Mouse (Mus musculus) C2C12 (cell line): ENCODE measurements around the gene Adcy9.

Experiments used
- CEBPB ChIP-seq: IDR thresholded peaks from one replicate; pipeline ENCODE4 v1.6.1; 2011; ENCODE audit warnings: low read depth, mild to moderate bottlenecking, control low read depth, moderate library complexity
- CTCF ChIP-seq: IDR thresholded peaks from one replicate; pipeline ENCODE4 v1.5.1; 2011; ENCODE audit not compliant: control insufficient read depth, insufficient read depth, insufficient read length
- MAX ChIP-seq: IDR thresholded peaks from one replicate; pipeline ENCODE4 v1.6.1; 2011; ENCODE audit warnings: mild to moderate bottlenecking, control low read depth
- MYOD1 ChIP-seq: IDR thresholded peaks from one replicate; pipeline ENCODE4 v1.6.1; 2011; ENCODE audit warnings: low read depth; ENCODE audit not compliant: control insufficient read depth, insufficient read length
- MYOG ChIP-seq: IDR thresholded peaks from one replicate; pipeline ENCODE4 v1.6.1; 2011; ENCODE audit not compliant: control insufficient read depth, insufficient read length; ENCODE audit errors: extremely low read depth
- USF1 ChIP-seq: IDR thresholded peaks from one replicate; pipeline ENCODE4 v1.6.1; 2011; ENCODE audit warnings: low read depth, mild to moderate bottlenecking, control low read depth, moderate library complexity

DNA sequence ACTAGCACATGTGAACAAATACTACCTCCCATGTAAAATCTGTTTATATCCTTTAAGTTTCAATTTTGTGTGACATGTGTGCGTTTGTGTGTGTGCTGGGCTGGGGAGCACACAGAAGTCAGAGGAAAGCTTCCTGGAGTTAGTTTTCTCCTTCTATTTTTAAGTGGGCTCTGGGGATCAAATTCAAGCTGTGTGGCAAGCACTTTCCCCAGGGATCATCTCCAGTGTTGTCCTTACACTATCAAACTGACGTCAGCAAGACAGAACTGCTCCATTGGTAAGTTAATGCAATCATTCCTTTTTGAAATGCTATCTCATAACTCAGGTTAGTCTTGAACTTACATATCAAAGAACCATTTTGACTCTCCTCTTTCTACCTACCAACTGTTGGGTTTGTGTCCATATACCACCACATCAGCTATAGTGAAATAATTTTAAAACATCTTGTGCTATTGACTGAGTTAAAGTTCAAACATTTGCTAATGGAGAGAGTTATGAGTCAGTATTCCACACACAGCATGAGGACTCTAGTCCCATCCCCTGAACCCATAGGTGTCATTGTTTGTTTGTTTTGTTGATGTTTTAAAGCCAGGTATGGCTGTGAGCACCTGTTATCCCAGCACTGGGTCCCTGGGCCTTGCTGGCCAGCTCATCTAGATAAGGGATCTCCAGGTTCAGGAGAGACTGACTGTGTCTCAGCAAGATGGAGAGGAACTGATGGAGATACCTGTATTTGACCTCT, 104.8 kb downstream of the Adcy9 start:
- TF ChIP-seq MAX (no peak), CEBPB (no peak), CTCF (no peak), MYOD1 (no peak), USF1 (no peak), MYOG (no peak)
